Mouse (Mus musculus): ENCODE data around the gene Aipl1. TPM values are rescaled to one million over a fixed set of nuclear protein-coding genes. Genes with fewer than 3 reads are reported as not detected.
A peak's percentile ranks its signal among the peaks of the same experiment; 100 is the strongest.
"Not testable (repeated sequence)": the region's sequence is repeated elsewhere in the genome, so short reads cannot be mapped to it uniquely, and the experiment has no call there.

The Aipl1 gene
- total RNA-seq, 1 experiment from 2014 or later: 0.84 TPM

DNA sequence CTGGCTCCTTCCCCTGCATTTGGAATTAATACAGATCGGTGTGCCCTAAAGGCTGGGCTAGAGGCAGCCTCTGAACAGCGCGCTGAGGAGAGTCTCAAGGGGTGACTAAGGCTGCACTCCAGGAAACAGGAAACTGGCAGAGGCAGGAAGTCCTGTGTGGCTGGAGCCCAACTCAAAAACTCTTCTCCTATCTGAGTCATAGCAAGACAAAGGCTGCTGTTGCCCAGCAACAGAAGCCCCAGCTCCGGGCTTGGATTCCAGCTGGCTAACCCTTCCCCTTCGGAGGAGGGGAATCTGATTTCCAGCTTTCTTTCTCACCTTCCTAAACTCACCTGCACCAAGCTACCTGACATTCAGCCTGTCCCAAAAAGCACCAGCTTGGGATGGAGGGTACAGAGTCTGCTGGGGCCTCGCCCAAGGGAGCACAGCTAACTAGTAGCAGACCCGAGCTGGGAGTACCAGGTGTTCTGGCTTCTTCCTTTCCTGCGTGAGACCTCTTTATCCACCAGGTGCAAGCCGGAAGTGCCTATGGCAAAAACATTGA, 41.3 kb downstream of the Aipl1 start:
- ATAC-seq (replicated peaks in 1 of 2; ENCODE audit: insufficient read depth in 1 of 2, low FRiP score in 2 of 2, low TSS enrichment in 1 of 2, low read depth in 1 of 2, poor library complexity in 2 of 2, severe bottlenecking in 2 of 2): peak; percentile 94 to 97

GRCm38 (mm10) chr11:71992438-71992837, 44.9 kb downstream of the Aipl1 start:
- ATAC-seq (replicated peaks in 1 of 2; ENCODE audit: insufficient read depth in 1 of 2, low FRiP score in 2 of 2, low TSS enrichment in 1 of 2, low read depth in 1 of 2, poor library complexity in 2 of 2, severe bottlenecking in 2 of 2): no peak

- peak; percentile 78 to 83 for ATAC-seq (replicated peaks in 1 of 2; ENCODE audit: insufficient read depth in 1 of 2, low FRiP score in 2 of 2, low TSS enrichment in 1 of 2, low read depth in 1 of 2, poor library complexity in 2 of 2, severe bottlenecking in 2 of 2)
Observed at GRCm38 (mm10) chr11:71991541-71991940, 45.8 kb downstream of the Aipl1 start.

DNA sequence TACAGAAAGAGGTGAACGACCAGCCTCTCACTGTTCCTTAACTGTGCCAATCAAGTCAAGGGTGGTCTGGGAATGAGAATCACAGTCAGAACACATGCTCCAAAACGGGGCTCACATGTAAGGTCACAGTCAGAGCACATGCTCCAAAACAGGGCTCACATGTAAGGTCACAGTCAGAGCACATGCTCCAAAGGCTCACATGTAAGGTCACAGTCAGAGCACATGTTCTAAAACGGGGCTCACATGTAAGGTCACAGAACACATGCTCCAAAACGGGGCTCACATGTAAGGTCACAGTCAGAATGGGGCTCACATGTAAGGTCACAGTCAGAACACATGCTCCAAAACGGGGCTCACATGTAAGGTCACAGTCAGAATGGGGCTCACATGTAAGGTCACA, 47.9 kb downstream of the Aipl1 start:
- not testable (repeated sequence) for ATAC-seq (replicated peaks in 1 of 2; ENCODE audit: insufficient read depth in 1 of 2, low FRiP score in 2 of 2, low TSS enrichment in 1 of 2, low read depth in 1 of 2, poor library complexity in 2 of 2, severe bottlenecking in 2 of 2)

DNA sequence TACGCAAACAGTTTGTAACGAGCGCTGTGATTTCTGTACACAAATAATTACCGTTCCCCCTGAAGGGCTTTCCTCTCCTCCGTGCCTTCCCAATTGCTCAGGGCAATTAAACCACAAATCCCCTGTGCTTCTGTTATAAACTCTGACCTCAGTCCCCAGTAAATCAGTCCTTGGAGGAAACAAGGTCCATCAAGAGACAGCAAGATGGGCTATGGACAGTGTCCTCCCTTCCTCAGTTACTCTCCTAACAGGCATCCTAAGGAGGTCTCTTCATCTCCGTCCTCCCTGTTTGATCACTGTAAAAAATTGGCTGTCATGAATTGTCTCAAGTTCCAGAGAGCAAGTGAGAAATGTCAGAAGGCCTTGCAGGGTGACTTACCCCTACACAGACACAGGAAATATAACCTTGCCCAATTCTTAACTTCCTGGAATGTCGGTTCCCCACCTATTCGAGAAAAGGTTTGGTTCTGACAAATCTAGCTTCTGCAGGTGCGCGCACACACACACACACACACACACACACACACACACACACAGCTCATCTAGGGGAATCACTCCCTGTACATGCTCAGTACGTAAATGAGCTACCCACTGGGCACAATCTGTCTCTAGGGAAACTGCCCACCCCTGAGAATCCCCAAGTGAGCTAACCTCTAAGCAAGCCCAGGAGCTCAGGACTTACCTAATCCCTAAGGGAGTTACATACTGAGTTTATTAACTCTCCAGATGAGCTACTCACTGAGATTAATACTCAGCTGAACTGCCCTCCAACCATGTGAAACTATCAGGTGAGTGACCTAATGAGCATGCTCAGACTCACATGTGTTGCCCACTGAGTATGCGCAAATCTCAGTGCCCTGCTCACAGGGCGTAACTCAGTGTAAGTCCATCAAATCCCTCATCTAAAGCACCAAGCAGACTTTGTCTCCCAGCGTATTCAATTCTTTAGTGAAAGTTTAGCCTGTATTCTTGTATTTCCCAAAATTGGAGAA, 49.9 kb downstream of the Aipl1 start:
- no peak for ATAC-seq (replicated peaks in 1 of 2; ENCODE audit: insufficient read depth in 1 of 2, low FRiP score in 2 of 2, low TSS enrichment in 1 of 2, low read depth in 1 of 2, poor library complexity in 2 of 2, severe bottlenecking in 2 of 2)

- ATAC-seq (replicated peaks in 1 of 2; ENCODE audit: insufficient read depth in 1 of 2, low FRiP score in 2 of 2, low TSS enrichment in 1 of 2, low read depth in 1 of 2, poor library complexity in 2 of 2, severe bottlenecking in 2 of 2): no peak
Observed at GRCm38 (mm10) chr11:71985783-71986182, 51.5 kb downstream of the Aipl1 start.

DNA sequence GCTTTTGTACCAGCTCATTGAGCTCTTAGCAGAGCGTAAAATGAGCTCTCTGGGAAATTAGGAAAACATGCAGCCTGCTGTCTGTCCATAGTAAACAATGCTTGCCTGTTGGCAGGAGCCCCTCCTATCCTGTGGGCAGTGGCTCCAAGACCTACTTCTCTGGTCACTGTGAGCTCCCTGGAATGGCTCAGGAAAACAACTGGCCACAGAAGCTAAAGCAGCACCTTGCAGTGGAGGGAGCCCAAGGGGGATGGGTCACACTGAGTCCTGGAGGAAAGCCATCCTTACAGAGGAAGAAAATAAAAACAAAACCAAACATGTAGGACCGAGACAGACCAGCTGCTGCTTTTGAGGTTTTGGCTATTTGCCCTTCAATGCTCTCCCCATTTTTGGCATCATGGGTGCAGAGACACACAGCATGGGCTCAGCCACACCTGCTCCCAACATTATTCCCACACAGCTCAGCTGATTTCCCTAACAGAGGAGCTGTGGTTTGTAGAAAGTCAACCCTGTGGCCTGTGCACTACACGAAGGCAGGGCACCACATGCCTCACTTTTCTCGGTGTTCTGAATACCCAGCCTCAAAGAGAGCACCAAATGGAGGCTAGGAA, 52.1 kb downstream of the Aipl1 start:
- ATAC-seq (replicated peaks in 1 of 2; ENCODE audit: insufficient read depth in 1 of 2, low FRiP score in 2 of 2, low TSS enrichment in 1 of 2, low read depth in 1 of 2, poor library complexity in 2 of 2, severe bottlenecking in 2 of 2): no peak

DNA sequence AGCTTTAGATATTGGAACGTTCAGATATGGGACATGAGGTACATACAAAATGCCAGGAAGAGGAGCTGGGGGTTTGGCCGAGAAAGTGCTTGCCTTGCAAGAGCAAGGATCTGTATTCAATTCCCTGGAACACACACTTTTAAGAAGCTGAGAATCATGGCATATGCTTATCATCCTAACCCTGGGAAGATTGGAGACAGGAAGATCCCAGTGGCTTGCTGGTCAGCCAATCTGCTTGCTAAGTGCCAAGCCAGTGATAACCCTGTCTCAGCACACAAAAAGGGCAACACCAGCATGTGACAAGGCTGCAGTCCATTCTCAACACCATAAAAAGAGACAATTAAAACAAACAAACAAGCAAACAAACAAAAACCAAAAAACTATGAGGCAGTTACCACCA, 53.2 kb downstream of the Aipl1 start:
- ATAC-seq (replicated peaks in 1 of 2; ENCODE audit: insufficient read depth in 1 of 2, low FRiP score in 2 of 2, low TSS enrichment in 1 of 2, low read depth in 1 of 2, poor library complexity in 2 of 2, severe bottlenecking in 2 of 2): no peak

Other genes with a start within 250 kb of the Aipl1 start
- gene Pimreg, start 4.5 kb upstream of the Aipl1 start, total RNA-seq (2017): 18.3 and 19.3 TPM in 2 replicates
- gene Pitpnm3, start 98.3 kb upstream of the Aipl1 start, total RNA-seq (2017): not detected in 2 replicates
- 0.50 and 1.2 TPM in 2 replicates for gene Gm43951, start 169.3 kb upstream of the Aipl1 start, total RNA-seq (2017)
- gene 4933427D14Rik, start 169.9 kb upstream of the Aipl1 start, total RNA-seq (2017): 28.3 and 40.3 TPM in 2 replicates
- 25.6 and 33.7 TPM in 2 replicates for gene Txndc17, start 170.0 kb upstream of the Aipl1 start, total RNA-seq (2017)
- 23.0 and 24.4 TPM in 2 replicates for gene Med31, start 178.1 kb upstream of the Aipl1 start, total RNA-seq (2017)
- not detected in 2 replicates for gene Slc13a5, start 229.7 kb upstream of the Aipl1 start, total RNA-seq (2017)